ENCODE assay signal across 18 mouse cellular contexts in the genomic region with DNA sequence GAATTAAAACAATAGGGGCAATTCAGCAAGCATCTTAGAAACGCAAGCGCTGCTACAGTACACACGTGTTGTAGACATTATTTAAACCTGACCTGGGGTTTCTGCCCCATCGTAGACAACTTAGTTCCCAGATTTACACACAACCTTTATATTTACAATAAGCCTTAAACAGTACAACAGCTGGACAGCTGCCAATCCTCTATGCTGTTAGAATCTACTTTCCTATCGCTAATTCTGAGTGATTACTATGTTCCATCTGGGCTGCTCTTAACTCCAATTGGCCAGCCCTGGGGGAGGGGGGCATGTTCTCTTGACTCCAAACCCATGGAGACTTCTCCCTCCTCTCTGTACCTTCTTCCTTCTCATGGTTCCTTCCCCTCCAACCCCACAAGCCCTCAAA. TPM values are rescaled to one million over a fixed set of nuclear protein-coding genes. Genes with fewer than 3 reads are reported as not detected.
A peak's percentile ranks its signal among the peaks of the same experiment; 100 is the strongest.
DNase-seq lines count a peak whose midpoint lies in the region; ATAC-seq and TF ChIP-seq lines count a peak whose summit lies in the region.
"Had no signal": no experiment of that assay in that cellular context is flagged by ENCODE, and none has a peak within 500 bp of the region (broad histone marks: within the 10 kb centered on the region; RNA-seq: fewer than 3 reads in every experiment).

No protein-coding gene starts in this region.

- H3K36me3 ChIP-seq in lung, embryonic 14.5 days (ENCODE audit: insufficient read depth): no peaks in the 10 kb centered on the region
- H3K36me3 ChIP-seq: embryonic facial prominence, embryonic 10.5 days; embryonic facial prominence, embryonic 12.5 days had no signal

- TF ChIP-seq POLR2A in brain, embryonic 14.5 days (IDR thresholded peaks at IDR 0.05; ENCODE audit: borderline replicate concordance, extremely low read depth, insufficient read depth, insufficient read length, poor library complexity, severe bottlenecking): no peak

- TF ChIP-seq CTCF in lung, embryonic 14.5 days (IDR thresholded peaks at IDR 0.05; ENCODE audit: low read depth): no peak
- TF ChIP-seq CTCF in brain, embryonic 14.5 days (IDR thresholded peaks at IDR 0.05; ENCODE audit: borderline replicate concordance, extremely low read depth, insufficient read depth, insufficient read length): no peak

- no peak overlapping the region for H3K4me3 ChIP-seq in lung, embryonic 14.5 days (ENCODE audit: low read depth, low read length)
- H3K4me3 ChIP-seq: embryonic facial prominence, embryonic 10.5 days; embryonic facial prominence, embryonic 12.5 days; forebrain, embryonic 13.5 days had no signal

- no peak overlapping the region for H3K9ac ChIP-seq in lung, embryonic 14.5 days
- H3K9ac ChIP-seq: embryonic facial prominence, embryonic 12.5 days; forebrain, embryonic 13.5 days; forebrain, postnatal 0 days had no signal

- H3K27ac ChIP-seq in lung, embryonic 14.5 days (ENCODE audit: low read depth): no peak overlapping the region
- H3K27ac ChIP-seq: embryonic facial prominence, embryonic 10.5 days; embryonic facial prominence, embryonic 12.5 days; forebrain, embryonic 13.5 days had no signal

- H3K4me2 ChIP-seq in lung, embryonic 14.5 days: no peak overlapping the region
- H3K4me2 ChIP-seq: embryonic facial prominence, embryonic 12.5 days; forebrain, embryonic 13.5 days had no signal

- no peaks in the 10 kb centered on the region for H3K9me3 ChIP-seq in lung, embryonic 14.5 days (ENCODE audit: low read depth, low read length)
- H3K9me3 ChIP-seq: embryonic facial prominence, embryonic 10.5 days; embryonic facial prominence, embryonic 12.5 days; forebrain, embryonic 13.5 days had no signal

- no peaks in the 10 kb centered on the region for H3K27me3 ChIP-seq in lung, embryonic 14.5 days (ENCODE audit: insufficient read depth, low read length)
- H3K27me3 ChIP-seq: embryonic facial prominence, embryonic 12.5 days; forebrain, embryonic 13.5 days had no signal

- WGBS in lung, embryonic 14.5 days: 44% methylated on average over 5 of the region's 5 CpGs

- 0 out of 2 replicates have a peak, but pooled peaks cover 3% of the 10 kb centered on the region for H3K4me1 ChIP-seq in lung, embryonic 14.5 days (ENCODE audit: insufficient read depth)
- H3K4me1 ChIP-seq: embryonic facial prominence, embryonic 12.5 days had no signal

- ATAC-seq in lung, embryonic 14.5 days (ENCODE audit: insufficient read depth): no peak
- ATAC-seq: forebrain, embryonic 13.5 days; forebrain, postnatal 0 days had no signal

- DNase-seq in heart, adult 11 months: peak; percentile 72
- DNase-seq in heart, adult 8-10 months (ENCODE audit: low spot score): no peak
- DNase-seq in lung, embryonic 14.5 days: peak; percentile 65
- no peak for DNase-seq in lung, adult 18-20 months
- DNase-seq in brain, embryonic 14.5 days (ENCODE audit: low read depth): peak; percentile 32
- no peak for DNase-seq in kidney, postnatal 14 days
- DNase-seq: adrenal gland, adult 2 months; adrenal gland, postnatal 10 days; adrenal gland, postnatal 25 days; cerebellum, adult 11-12 months; cerebellum, adult 2 months; cerebellum, adult 9-10 months; cerebellum, postnatal 10 days; cerebellum, postnatal 25 days; forebrain, postnatal 0 days had no signal

RNA-seq across cellular contexts. Expression of gene 1700025G04Rik, which starts 11.8 kb away (rescaled TPM):
- total RNA-seq in heart, adult 8-10 months (2022): 10 to 100 TPM; 37.1 to 52.9 (median 46.2) TPM
- 24.9 and 27.4 TPM in 2 replicates for polyA plus RNA-seq in lung, embryonic 14.5 days (2014; fragmentation: Nextera tagmentation; extraction: Ambion mirVana)
- polyA plus RNA-seq in brain, embryonic 14.5 days (2012; rRNA removed): 20.4 and 26.3 TPM in 2 replicates

Comparison
In these comparisons a context has a peak if more than half of its experiments do, and no peak if none do; other contexts are left out.
1. DNase-seq: peak in heart, adult 11 months (single experiment), lung, embryonic 14.5 days (single experiment) and brain, embryonic 14.5 days (single experiment); none in heart, adult 8-10 months (single experiment), lung, adult 18-20 months (0 of 2) and kidney, postnatal 14 days (single experiment).